Mouse (Mus musculus) gastrocnemius, postnatal 10 days (tissue): ENCODE measurements around the gene Glrx. TPM values are rescaled to one million over a fixed set of nuclear protein-coding genes. Genes with fewer than 3 reads are reported as not detected.

Source experiments
- DNase-seq: peaks from one replicate; pipeline ENCODE4 v3.0.0; 2021; ENCODE audit warnings: mixed read lengths
- total RNA-seq, 2 experiments: library from RNA; stranded (reverse); gene quantifications; 2 replicates each; pipeline ENCODE4 v1.2.3; 2021

Gene Glrx
- total RNA-seq, 2 experiments from 2014 or later = 35.2 to 36.7 TPM

DNA sequence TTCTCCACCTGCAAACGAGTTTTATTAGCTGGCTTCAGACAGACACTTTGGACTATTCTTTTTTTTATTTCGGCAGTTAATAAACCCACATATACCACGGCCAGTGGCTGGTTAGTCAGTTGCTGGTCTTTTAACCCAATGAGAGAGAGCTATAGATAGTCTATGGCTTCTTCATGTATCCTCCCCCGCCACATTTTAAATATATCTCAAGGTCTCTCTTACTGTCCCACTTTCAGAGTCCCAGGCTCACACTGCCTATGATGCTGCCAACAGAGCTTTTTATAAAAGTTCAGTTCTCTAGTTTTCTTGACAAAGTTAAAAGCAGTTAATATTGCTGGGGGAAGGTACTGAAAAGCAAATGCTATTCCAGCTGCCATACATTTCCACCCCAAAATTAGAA lies 52.2 kb downstream of the Glrx start:
- DNase-seq = no peak

DNA sequence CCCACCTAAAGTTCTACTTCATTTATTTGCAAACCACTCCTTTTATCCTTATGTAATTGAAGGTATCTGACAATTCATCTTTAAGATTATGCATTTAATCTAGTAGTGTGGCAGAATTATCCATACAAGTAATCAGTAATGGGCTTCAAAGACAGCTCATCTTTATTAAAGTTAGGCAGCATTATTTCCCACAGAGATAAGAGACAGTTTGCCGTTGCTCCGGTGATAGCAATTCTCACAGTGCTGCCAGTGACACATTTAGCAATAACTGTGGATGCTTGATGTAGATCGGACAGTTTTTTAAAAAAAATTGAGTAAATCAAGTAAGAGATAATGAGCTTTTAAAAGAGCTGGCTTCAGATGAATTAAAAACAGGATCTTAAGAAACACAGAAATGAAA lies 52.6 kb downstream of the Glrx start:
- no peak for DNase-seq

DNA sequence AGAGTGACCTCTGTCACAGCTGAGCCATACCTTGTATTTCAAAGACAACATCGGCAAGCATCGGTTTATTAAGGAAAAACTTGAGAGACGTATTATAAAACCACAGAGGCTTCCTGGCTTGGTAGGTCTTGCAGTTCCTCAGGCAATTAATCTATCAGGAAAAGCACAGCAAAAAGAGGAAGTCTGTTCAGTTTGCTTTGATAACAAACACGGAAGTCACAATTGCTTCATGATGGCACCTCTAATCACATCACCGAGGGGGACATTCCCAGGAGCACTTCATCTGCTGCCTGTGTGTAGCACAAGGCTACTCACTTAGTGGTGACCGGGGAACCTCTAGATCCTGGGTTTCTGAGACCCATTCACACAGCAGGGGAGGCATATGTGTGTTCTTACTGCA lies 53.2 kb downstream of the Glrx start:
- DNase-seq = no peak

Other genes starting within 250 kb of the Glrx start
- gene Ell2, start 133.1 kb upstream of the Glrx start, total RNA-seq = 10 to 100 TPM; 19.9 to 22.7 TPM
- 10 to 100 TPM; 23.1 to 26.0 TPM for gene Rhobtb3, start 104.1 kb downstream of the Glrx start, total RNA-seq
- gene Spata9, start 127.3 kb downstream of the Glrx start, total RNA-seq = not detected
- 10 to 100 TPM; 11.8 to 14.8 TPM for gene Rfesd, start 178.9 kb downstream of the Glrx start, total RNA-seq
- gene Gpr150, start 217.1 kb downstream of the Glrx start, total RNA-seq = not detected